Mouse (Mus musculus) monocyte, adult 5-6 weeks (primary cell): ENCODE measurements around the gene Acox2. TPM values are rescaled to one million over a fixed set of nuclear protein-coding genes. Genes with fewer than 3 reads are reported as not detected.

Experiments used
- ATAC-seq: fragments of 153-309, 156-312 bp; replicated peaks from 2 replicates; pipeline ENCODE4 v1.8.0; 2017; ENCODE audit warnings: mild to moderate bottlenecking; ENCODE audit not compliant: low TSS enrichment, insufficient number of reproducible peaks, severe bottlenecking, poor library complexity, low FRiP score
- total RNA-seq: library from RNA; stranded (forward); fragments of 200-1000, 200-491, 200-594 nt; gene quantifications from 3 replicates; pipeline ENCODE4 v1.2.3, GENCODE M21; 2017

Acox2 gene
- total RNA-seq, 1 experiment from 2014 or later, result not detected

- no peak for ATAC-seq
These were observed 75.8 kb downstream of the Acox2 start for GRCm38 (mm10) chr14:8183330-8183729.

DNA sequence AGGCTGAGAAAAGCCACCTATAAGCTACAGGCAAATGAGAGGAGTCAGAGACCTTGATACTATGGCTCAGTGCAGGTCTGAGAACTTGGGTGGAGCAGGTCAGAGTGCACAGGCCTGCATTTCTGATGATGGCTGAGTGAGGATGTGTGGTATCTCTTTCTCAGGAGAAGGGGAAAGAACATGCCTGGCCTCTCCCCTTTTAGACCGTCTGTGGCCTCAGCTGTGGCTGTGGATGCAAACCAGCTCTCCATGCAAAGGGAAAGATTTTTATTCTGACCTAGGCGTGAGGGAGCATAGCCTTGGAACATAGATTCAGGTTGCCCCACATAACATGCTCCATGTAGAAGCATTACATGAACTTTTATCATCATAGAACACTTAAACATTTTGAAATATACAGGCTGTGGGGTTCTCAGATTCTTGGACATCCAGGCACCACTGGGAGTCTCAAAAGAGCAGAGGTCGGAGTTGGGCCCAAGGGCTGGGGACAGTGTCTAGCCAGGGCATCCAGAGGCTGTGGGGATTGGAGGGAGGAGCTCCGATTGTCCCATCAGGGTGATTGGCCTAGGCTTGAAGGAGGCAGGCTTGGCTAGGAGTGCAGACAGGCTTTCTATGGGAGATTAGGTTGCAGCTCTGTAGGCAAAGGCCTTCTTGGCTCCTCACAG lies 78.7 kb downstream of the Acox2 start:
- no peak for ATAC-seq

GRCm38 (mm10) chr14:8176251-8176650 lies 82.9 kb downstream of the Acox2 start:
- no peak for ATAC-seq

Other genes starting within 250 kb of the Acox2 start
- gene Rpp14, start 179.0 kb downstream of the Acox2 start, total RNA-seq, result 12.5 to 30.2 TPM (median 29.2 TPM) in 3 replicates
- gene Pxk, start 161.1 kb downstream of the Acox2 start, total RNA-seq, result 39.4 to 49.1 TPM (median 39.6 TPM) in 3 replicates
- gene Pdhb, start 86.3 kb downstream of the Acox2 start, total RNA-seq, result 102 to 144 TPM (median 122 TPM) in 3 replicates
- gene Kctd6, start 45.2 kb downstream of the Acox2 start, total RNA-seq, result 4.7 to 13.6 TPM (median 13.4 TPM) in 3 replicates
- gene Fam107a, start 58.7 kb upstream of the Acox2 start, total RNA-seq, result not detected in 3 replicates
- not detected in 3 replicates for gene Oit1, start 119.4 kb upstream of the Acox2 start, total RNA-seq